Mouse (Mus musculus): Measurements from ENCODE around the gene Cyth3.

The Cyth3 gene

GRCm38 (mm10) chr5:143669393-143669792, 47.1 kb downstream of the Cyth3 start:
- DNase-seq: no peak

- no peak for DNase-seq
Measured at GRCm38 (mm10) chr5:143669839-143670238, 47.6 kb downstream of the Cyth3 start.

- DNase-seq: peak; percentile 34
Measured at GRCm38 (mm10) chr5:143670740-143671415, 48.6 kb downstream of the Cyth3 start.

DNA sequence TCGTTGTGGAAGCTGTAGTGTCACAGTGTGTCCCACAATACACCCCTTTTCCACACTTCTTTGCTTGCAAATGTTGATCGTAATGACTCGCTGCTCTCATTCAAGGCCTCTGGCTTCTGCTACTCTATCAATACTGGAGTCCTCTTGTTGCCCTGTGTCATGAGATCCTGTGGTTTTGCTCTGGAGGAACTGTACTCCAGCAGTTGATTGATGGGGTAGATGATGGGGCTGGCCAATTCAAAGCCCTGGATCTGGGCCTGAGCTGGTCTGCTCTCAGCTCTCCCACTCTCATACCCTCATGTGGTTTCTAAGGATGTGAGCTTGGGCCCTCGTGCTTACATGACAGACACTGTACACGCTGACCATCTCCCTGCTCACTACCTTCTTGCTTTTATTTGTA, 52.3 kb downstream of the Cyth3 start:
- no peak for DNase-seq

DNA sequence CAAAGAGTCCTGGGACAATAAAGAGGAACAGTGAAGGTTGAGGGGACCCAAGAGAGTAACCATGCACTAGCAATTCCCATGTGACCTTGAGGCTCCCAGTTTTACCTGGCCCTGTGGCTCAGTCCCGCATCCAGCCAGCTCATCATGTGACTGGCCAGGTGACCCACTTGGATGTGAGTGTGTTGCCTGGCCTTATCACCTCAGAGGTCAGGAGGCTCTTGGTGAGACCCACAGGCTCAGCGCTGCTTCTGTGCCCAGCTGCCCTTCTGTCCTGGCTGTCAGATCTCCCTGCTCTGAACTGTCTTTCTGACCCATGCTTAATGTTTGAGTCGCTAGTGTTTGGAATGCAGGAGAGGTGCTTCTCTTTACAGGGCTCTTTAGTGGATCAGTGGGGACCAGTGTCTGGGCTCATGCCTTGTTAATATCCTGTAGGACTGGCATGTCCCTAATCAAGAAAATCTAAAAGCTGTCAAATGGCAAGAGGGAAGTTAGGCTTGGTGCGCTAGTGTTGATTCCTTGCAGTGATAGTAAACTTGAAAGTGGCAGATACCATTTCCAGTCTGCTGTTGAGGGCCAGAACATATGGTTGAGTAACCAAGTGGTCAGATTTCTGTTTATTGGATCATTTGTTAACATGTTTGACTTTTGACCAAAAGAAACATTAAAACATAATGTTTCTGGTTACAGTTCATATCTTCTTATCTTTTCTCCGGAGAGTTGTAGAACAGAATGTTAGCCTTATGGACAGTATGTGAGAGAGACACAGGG, 54.2 kb downstream of the Cyth3 start:
- no peak for DNase-seq

GRCm38 (mm10) chr5:143677363-143677762, 55.1 kb downstream of the Cyth3 start:
- no peak for DNase-seq

DNA sequence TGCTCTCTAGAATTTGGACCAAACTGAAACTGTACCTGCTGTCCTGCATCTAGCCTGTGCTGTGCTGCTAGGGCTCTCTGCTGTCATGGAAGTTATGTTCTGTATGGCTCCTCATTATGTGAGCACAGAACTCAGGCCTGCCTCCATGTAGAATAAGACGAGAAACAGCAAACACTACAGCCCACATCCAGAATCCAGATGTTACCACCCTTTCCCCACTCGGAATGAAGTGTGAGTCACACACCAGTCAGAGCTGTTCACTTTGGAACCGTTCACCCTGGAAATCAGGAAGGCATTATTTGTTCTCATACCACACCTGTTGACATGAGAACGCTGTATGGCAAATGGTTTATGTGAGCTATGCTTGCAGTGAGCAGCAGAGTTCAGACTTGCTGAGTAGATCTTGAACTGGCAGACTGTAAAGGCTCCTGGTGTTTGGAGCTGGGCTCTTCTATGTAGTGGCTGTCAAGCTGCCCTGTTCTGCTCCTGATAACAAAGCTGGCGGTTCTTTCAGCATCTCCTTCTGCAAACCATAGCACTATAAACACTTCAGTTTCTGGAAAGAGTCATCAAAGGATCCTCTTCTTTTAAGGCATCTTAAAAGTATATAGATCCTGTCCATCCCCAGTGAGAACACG, 56.5 kb downstream of the Cyth3 start:
- no peak for DNase-seq

- no peak for DNase-seq
Measured at GRCm38 (mm10) chr5:143679654-143680053, 57.4 kb downstream of the Cyth3 start.

DNA sequence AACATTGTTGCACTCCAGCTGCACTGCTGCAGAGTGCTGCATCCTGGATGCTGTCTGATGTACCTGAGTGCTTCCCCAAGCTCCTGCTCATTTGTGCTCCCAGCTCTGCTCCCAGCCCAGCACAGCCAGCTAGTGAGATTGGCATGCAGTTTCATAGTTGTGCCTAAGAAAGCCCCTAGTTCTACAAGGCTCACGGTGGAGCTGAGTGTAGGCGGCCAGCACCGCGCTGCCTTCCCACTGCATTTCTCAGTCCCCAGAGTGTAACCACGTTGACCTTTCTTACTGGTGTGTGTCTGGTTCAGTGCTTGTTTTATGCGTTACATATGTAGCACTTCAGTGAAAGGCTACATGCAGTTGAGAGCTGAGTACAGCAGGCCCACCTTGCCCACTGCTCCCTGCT, 61.4 kb downstream of the Cyth3 start:
- no peak for DNase-seq

DNA sequence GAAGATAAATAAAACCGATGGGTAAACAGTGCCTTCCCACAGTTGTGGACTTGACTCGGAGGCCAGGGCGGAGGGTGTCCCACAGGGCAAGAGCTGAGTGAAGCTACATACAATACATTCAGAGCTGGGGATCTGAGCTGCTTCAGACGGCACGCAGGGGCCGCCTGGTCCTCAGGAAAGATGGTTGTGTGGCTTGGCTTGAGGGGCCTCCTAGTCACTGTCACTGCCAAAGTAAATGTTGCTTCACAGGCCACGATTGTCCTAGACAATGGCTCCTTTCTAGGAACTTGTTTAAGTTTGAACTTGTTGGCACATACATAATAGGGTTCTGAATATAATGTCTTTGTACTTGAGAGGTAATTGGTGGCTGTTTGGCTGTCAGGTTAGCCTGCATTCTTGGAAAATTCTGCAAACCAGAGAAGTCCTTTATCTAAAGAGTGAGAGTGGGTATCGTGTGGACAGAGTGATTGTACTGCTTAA, 62.7 kb downstream of the Cyth3 start:
- no peak for DNase-seq

- no peak for DNase-seq
Measured at GRCm38 (mm10) chr5:143686456-143686855, 64.2 kb downstream of the Cyth3 start.

- DNase-seq: no peak
Measured at GRCm38 (mm10) chr5:143687589-143687988, 65.3 kb downstream of the Cyth3 start.

DNA sequence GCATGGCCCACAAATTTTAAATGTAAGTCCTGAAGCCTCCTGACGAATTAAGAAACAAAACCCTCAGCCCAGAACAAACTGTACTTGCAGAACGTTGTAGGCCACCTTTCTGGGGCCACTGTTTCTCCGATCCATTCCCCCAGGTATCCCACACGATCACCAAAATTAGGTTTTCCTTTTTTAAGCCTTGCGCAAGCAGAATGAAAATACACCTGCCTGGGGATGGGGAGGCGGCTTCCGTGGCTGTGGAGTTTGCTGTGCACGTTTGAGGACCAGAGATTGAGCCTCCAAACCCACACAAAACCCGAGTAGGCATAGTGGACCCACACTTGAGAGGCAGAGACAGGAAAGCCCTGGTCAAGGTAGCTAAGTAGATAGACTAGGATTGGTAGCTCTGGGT, 68.1 kb downstream of the Cyth3 start:
- peak; percentile 43 for DNase-seq

DNA sequence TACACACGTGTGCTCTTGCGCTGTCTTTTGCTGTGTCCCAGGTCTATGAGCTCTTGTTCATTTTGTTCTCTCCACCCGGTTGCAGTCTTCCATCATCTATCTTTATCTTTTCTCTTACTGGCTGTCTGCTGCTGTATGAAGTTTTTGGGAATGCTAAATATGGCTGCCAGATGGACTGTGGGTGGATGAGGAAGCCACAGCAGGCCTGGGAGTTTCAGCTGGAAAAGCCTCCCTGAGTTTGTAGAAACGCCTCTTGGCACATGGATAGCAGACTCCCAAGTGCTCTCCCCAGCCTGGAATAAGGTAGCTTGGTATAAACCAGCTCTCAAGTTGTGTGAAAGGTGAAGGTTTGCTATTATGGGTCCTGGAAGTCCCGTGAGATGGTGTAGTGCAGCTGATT, 68.7 kb downstream of the Cyth3 start:
- DNase-seq: peak; percentile 84

DNA sequence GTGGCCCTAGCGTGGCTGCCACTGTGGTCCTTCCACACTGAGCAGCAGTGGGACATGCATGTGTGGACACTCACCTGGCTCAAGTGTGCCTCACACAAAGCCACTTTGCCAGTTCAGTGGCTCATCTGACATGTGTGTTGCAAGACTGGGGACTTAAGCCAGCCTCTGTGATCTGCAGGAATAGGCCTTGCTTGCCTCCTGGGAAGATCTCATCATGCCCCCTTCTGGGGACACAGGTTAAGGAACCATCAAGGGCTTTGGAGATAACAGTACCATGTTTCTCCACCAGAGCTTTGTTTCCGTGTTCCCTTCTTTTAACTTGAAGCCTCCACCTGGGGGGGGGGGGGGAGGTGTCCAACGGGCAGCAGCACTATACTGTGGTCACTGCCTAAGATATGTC, 74.1 kb downstream of the Cyth3 start:
- no peak for DNase-seq

GRCm38 (mm10) chr5:143698454-143698853, 76.2 kb downstream of the Cyth3 start:
- DNase-seq: no peak

GRCm38 (mm10) chr5:143700247-143700646, 78.0 kb downstream of the Cyth3 start:
- DNase-seq: no peak

DNA sequence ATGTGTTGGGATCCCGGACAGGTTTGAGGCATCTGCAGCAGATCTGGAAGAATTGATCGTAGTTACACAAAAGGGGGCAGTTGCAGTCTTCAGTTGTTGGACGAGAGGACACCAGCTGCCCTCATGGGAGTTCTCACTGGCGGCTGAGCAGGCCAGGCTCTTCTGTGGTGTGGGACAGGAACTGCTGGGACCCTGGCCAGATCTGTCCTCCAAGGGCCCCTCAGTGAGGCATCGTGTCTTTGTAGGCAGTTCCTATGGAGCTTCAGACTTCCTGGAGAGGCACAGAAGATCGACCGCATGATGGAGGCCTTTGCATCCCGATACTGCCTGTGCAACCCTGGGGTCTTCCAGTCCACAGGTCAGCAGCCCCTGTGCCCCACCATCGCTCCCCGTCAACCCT, 78.8 kb downstream of the Cyth3 start:
- no peak for DNase-seq

DNA sequence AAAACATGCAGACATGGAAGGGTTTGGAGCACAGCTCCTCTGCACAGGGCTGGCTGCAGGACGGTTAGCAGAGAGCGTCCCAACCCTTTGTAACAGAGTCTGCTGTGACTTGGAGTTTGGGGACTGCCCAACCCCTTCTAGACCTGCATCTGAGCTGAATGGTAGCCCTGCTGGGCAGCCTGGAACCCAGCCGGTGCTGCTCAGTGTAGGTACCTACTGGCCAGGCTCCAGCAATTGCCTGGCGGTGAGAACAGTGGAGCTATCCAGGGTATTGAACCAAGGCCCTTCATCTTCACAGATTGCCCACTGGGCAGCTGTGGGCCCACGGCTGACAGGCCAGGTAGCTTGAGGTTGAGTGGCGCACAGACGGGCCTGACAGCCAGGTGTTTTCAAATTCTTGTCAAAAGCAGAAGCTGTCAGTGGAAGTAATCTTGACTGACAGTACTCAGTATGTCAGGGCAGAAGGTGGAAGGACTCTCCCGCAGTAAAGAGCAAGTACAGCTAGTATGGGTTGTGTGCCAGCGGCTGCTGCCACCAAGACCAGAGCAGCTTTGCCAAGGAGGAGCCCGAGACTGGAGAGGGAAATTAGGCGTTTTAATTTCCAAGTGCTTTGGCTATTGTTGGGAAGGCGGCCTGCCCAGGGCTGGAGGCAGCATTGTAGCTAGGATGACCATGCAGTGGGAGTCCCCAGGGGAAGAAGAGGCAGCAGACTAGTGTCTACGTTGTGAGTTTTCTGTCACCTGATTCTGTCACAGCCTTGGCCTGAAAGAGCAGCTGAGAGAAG, 82.8 kb downstream of the Cyth3 start:
- no peak for DNase-seq

DNA sequence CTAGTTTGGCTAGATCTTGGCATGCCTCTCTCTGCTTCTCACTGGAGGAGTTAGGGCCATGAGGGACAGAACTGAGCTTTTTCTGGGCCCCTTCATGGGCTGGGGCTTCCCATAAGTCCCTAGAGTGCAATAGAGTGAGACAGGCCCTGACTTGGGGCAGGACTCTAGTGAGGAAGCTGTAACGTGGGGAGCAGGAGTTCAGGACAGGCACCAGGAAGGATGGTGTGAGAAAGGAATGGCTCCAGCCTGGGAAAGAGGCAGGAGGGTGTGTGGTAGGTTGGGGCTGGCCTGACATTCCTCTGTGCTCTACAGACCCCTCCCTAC, 83.4 kb downstream of the Cyth3 start:
- no peak for DNase-seq

- no peak for DNase-seq
Measured at GRCm38 (mm10) chr5:143706030-143706821, 84.0 kb downstream of the Cyth3 start.

DNA sequence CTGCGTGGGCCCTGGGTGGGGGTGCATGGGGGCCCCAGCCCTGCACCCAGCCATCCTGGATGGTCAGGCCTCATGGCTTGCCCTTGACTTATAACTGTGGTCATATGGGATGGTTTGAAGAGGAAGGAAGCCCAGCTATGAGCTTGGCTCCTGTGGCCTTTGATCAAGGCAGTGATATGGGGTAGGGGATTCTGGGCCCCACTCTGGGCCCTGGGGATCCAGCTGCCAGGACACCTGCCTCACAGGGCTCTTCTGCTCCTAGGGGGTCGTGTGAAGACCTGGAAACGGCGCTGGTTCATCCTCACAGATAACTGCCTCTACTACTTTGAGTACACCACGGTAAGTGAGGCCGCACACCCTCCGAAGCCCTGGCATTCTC, 84.6 kb downstream of the Cyth3 start:
- no peak for DNase-seq

- DNase-seq: peak; percentile 64
Measured at GRCm38 (mm10) chr5:143711326-143711725, 89.1 kb downstream of the Cyth3 start.
